Mouse (Mus musculus): ENCODE data around the gene Ipcef1.
"Not testable (repeated sequence)": the region's sequence is repeated elsewhere in the genome, so short reads cannot be mapped to it uniquely, and the experiment has no call there.

Ipcef1 gene

DNA sequence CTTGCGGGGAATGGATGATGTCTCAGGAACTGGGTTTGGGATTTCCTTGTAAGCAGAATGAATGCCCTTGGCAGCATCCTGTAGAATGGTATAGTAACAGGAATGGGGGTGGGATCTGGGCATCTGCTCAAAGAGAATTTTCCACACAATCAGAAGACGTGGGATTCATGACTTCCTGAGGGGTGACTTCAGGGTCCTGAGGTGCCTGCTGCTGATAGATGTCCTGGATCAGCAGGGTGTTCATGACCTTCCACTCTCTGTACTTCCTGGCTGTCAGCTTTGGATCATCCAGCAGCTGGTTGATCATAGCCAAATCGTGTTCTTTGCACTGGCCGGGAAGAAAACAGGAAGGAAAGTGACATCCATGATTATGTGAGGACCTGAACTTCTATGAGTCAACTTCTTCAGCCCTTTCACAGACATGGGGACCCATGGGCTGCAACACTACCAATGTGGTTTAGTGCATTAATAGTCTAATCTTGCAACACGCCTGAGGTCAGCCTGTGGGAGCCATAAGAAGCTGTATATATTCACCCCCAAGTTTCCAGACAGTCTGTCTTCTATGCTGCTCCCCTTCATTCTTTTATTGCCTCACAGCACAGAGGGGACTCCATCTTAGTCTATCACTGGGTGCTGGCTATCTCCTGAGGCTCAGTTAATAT lies 161.8 kb downstream of the Ipcef1 start:
- DNase-seq (ENCODE audit: low read depth in 1 of 2, low spot score in 2 of 2) = no peak

DNA sequence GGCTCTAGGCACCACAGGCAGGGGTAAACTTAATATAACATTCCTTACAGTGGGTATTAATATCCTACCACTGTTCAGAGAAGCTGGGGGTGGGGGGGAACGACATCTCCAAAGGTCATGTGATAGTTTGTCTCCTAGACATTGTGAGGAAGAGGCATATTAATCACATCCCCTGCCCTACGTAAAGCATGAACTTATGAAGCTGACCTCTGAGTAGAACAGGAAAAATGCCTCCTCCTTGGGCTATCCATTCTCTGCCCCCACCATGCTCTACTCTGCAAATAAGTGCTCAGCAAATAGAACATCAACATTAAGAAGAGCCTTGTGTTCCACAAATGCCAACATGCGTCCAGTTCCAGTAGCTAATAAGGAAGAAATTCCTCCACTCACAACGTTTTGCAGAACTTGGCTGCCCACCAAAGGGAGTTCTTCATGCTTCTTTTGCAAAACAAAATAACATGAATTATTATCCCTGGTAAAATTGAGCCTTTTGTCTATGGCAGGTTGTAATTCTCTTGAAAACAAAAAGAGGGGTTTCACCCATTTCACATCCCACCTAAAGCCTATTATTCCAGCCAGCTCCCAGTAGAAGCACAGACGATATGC lies 162.5 kb downstream of the Ipcef1 start:
- DNase-seq (ENCODE audit: low read depth in 1 of 2, low spot score in 2 of 2) = no peak

DNA sequence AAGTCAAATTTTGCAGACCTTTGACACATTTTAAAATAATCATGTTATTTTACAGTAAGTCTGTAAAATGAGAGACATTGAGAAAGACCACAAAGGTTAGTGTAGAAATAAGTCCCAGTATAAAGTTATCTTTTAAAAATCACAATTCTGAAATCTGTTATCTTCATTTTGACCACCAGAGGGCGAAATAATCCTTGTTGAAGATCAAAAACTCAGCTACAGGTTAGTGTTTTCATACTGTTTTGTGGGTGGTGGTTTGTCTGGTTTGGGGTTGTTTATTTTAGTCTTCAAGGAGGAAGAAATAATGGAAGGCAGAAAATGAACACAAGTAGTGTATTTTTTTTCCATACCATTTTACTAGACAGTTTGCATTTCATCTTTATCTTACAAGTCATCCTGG lies 166.8 kb downstream of the Ipcef1 start:
- no peak for DNase-seq (ENCODE audit: low read depth in 1 of 2, low spot score in 2 of 2)

DNA sequence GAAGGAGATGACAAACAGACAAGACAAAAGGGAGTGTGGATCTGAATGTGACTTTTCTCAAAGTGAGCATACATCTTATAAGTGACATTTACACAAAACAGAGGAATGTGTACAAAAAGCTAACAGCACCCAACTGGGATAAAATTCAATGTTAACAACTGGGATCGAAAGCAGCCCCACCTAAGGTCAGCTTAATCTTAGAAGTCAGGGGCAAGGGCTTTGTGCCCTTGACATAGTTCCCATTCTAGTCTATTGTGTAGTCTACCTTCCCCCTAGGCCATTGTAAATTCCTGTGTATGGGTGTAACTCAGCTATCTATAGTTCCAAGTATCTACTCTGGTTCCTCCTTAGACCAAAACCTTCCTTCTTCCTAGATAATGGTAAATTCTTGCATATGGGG lies 170.2 kb downstream of the Ipcef1 start:
- not testable (repeated sequence) for DNase-seq (ENCODE audit: low read depth in 1 of 2, low spot score in 2 of 2)

DNA sequence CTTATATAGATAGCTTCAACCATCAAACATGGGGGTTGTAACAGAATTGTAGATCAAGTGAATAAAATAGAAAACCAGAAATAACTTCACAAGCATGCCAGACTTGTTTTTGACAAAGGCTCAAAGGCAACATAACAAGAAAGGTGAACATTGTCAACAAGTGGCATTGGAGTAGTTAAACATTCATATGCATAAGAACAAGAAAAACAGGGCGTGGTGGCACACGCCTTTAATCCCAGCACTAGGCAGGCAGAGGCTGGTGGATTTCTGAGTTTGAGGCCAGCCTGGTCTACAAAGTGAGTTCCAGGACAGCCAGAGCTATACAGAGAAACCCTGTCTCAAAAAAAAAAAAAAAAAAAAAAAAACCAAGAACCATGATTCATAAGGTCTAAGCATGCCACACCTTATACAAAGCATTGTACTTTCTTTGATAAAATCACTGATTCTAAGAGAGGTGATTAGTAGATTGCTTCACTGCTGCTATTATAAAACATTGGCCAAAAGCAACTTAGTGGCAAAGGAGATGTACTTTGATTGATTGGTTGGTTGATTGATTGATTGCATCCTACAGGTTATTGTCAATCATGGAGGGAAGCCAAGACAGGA lies 173.9 kb downstream of the Ipcef1 start:
- DNase-seq (ENCODE audit: low read depth in 1 of 2, low spot score in 2 of 2) = no peak

DNA sequence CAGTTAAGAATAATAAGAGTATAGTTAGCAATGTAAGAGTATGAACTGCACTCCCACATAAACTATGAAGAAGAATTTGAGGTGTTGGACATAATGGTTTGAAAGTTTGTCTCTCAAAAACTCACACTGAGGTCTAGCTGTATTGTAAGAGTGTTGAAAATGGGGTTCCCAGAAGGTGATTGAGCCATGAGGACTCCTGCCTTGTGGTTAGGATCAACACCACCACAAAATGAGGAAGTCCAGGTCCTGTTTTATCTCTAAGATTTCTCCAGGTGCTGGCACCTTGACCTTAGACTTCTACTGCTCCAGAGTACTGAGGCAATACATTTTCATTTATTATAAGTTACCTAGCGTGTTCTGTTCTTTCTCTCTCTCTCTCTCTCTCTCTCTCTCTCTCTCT lies 178.4 kb downstream of the Ipcef1 start:
- no peak for DNase-seq (ENCODE audit: low read depth in 1 of 2, low spot score in 2 of 2)

DNA sequence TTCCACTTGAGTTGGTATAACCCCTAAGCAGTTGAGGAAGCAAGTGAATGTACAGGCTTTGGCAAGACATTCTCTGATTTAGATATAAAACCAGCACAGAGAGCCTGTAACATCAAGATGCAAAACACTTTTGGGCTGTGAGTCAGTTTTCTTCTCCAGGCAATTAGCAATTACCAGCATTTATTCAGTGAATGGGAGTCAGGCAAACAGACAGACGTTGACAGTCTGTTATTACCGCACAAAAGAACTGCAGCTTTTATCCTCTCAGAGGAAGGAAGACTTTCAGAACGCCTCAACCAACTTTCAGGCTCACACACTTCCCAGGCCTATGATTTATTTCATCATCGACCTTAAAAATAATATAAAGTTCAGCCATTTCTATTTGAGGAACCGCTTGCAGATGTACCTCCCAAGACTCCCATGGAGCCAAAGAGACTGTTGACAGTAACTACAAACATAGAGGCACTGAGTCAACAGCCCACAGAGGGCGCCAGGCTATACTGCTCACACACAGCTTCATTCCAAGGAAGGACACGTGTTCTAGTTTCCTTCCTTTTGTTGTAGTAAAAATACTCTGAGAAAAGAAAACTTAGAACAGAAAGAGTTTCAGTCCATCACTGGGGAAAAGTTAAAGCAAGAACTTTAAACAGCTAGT lies 180.7 kb downstream of the Ipcef1 start:
- no peak for DNase-seq (ENCODE audit: low read depth in 1 of 2, low spot score in 2 of 2)

DNA sequence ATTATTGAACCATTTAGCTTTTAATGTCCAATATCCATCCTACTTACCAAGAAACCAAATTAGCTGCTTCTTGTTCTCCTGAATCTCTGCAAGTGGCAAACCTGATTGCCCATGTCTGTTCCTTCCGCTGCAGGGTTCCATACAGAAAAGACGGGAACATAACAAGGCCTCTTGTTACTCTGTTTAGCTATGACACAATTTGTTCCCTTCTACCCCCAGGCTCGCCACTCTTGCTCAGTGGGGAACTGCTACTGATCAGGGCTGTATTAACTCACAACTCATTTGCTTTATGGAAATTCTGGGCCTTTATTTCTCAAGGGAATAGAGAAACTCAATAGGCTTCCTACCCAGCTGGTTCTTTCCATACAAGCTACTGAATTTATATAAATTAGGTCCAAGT lies 196.5 kb downstream of the Ipcef1 start:
- DNase-seq (ENCODE audit: low read depth in 1 of 2, low spot score in 2 of 2) = no peak

DNA sequence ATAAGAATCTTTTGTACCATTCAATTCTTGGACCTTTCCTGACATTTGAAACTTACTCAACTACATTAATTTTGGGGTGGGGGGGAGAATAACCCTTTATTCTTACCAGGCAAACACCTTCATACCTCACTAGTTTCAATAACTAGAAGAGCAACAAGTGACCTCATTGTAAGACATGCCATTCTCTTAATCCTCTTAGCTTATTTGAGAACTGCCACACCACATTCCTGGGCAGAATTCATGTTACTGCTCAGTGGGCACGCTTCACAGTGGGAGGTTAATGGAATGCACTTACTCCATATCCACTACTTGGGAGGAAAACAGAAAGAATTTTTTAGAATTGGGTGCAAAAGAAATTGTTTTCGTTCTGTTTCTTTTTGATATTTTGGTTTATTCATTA lies 203.4 kb downstream of the Ipcef1 start:
- DNase-seq (ENCODE audit: low read depth in 1 of 2, low spot score in 2 of 2) = no peak

DNA sequence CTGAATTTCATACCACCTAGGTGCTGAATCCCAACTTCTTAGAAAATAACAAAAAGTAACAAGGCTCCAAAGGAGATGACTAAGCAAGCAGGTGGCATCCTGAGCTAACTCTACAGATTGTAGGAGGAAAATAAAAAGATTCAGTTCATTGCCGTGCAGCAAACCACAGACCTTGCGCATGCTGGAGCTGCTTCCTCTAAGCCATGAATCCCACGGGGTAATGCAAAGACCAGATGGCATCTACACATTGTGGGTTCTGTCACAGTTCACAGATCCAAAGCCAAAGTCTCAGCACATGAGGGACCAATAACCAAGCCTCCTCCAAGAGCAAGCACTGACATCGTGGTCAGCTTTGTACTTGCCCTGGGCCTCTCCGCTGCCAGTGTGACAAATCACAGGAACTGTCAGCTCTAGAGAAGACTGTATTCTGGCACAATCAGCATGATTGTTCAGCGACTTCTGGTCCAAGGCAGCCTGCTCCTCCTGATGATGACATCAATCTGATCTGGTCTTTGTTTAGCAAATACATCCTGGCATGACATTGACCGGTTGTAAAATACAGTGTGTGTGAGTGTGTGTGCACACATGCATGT lies 204.0 kb downstream of the Ipcef1 start:
- DNase-seq (ENCODE audit: low read depth in 1 of 2, low spot score in 2 of 2) = no peak

DNA sequence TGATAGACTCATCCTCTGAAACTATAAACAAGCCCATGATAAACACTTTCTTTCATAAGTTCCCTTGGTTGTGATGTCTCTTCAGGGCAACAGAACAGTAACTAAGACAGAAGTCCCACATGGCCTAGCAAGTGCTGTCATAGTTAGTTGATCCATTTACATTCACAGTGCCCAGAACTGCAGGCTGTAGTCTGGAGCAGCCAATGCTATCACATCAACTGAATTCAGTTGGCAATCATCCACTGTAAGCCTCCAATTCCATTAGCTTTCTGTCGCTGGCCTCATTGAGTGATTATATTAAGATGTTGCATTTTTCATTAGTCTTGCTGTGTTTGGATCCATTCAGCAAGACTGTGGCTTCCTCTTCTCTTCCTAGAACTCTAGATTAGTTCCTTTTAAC lies 206.0 kb downstream of the Ipcef1 start:
- no peak for DNase-seq (ENCODE audit: low read depth in 1 of 2, low spot score in 2 of 2)

DNA sequence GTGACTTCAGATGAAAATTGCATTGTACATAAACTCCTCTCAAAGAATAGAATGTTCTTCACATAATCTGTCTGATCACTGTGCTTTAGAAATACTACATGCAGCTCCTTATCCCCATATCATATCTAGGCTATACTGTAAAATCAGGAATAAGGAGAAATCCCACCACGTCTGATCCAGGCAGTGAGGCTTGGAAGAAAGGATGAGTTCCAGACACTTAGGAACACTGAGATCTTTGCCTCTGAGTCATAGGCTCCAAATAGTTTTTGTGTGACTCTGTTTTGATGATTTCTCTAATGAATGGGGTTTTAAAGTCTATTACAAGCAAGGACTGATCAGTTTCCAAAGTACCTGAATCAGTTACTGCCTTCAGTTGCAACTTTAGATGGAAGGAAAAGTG lies 210.1 kb downstream of the Ipcef1 start:
- DNase-seq (ENCODE audit: low read depth in 1 of 2, low spot score in 2 of 2) = no peak

All from monocyte, adult 2 months (primary cell).